Mouse (Mus musculus) spleen, adult 2 months (tissue): ENCODE results near the gene Myo10. TPM values are rescaled to one million over a fixed set of nuclear protein-coding genes. Genes with fewer than 3 reads are reported as not detected.

Experiments
- DNase-seq, 2 experiments: peaks; one replicate each; pipeline versions ENCODE4 v3.0.0 to v3.0.0-alpha.2; 2012 to 2021; ENCODE audit warnings: low spot score in 2 of 2, low read depth in 1 of 2
- H3K27ac ChIP-seq: fragments of 200-500 bp; 2 replicates; pipeline ENCODE4 v1.5.1; 2012; ENCODE audit warnings: low read length, inconsistent platforms; ENCODE audit not compliant: insufficient read depth
- H3K27me3 ChIP-seq: fragments of 200-500 bp; 2 replicates; pipeline ENCODE4 v1.6.1; 2012; ENCODE audit warnings: mild to moderate bottlenecking, moderate library complexity, low read length, inconsistent platforms; ENCODE audit not compliant: control insufficient read depth, insufficient read depth
- H3K36me3 ChIP-seq: fragments of 200-500 bp; 2 replicates; pipeline ENCODE4 v1.6.1; 2012; ENCODE audit warnings: mild to moderate bottlenecking, low read length, inconsistent platforms; ENCODE audit not compliant: control insufficient read depth, insufficient read depth
- H3K4me1 ChIP-seq: fragments of 200-500 bp; 2 replicates; pipeline ENCODE4 v1.6.1; 2011; ENCODE audit warnings: inconsistent platforms; ENCODE audit not compliant: control insufficient read depth, insufficient read depth, insufficient read length
- H3K4me3 ChIP-seq: fragments of 200-500 bp; 2 replicates; pipeline ENCODE4 v1.5.1; 2011; ENCODE audit warnings: mild to moderate bottlenecking, inconsistent platforms; ENCODE audit not compliant: insufficient read depth, insufficient read length; ENCODE audit errors: extremely low read depth
- CTCF ChIP-seq: fragments of 200-500 bp; IDR thresholded peaks from 2 replicates; pipeline ENCODE4 v1.5.1; 2011; ENCODE audit warnings: mild to moderate bottlenecking, inconsistent platforms; ENCODE audit not compliant: insufficient read depth, insufficient read length, insufficient replicate concordance; ENCODE audit errors: extremely low read depth
- POLR2A ChIP-seq: fragments of 200-500 bp; IDR thresholded peaks from 2 replicates; pipeline ENCODE4 v1.6.1; 2011; ENCODE audit warnings: low read depth, low read length, inconsistent platforms
- WGBS: fragments of 180-500 bp; shearing (Covaris S2); methylation state at CpG from one replicate; pipeline ENCODE4 v1.1.7; 2018; 5-methylcytosine and 5-hydroxymethylcytosine counted together
- polyA plus RNA-seq: library from polyadenylated mRNA; depleted of rRNA; stranded (reverse); fragments of >200 nt; gene quantifications from 2 replicates; pipeline ENCODE4 v1.2.3, GENCODE M21; 2012

Myo10 gene
- polyA plus RNA-seq, 1 experiment = 14.6 TPM

- no peak for DNase-seq
- Histone ChIP-seq H3K27me3 (no peaks in the 10 kb centered on the region), H3K36me3 (no peaks in the 10 kb centered on the region), H3K27ac (0 out of 2 replicates have a peak overlapping the region, but pooled peaks have one; percentile 26), H3K4me3 (no peak overlapping the region), H3K4me1 (no peaks in the 10 kb centered on the region)
- no peak for TF ChIP-seq POLR2A
- TF ChIP-seq CTCF = no peak
- 88% methylated on average over 19 of the region's 19 CpGs for WGBS
These were observed 84.7 kb downstream of the Myo10 start for GRCm38 (mm10) chr15:25706874-25707554.

- H3K4me3 ChIP-seq = no peak overlapping the region
- H3K27ac ChIP-seq = no peak overlapping the region
- WGBS = 92% methylated on average over 1 of the region's 1 CpGs
- no peaks in the 10 kb centered on the region for H3K36me3 ChIP-seq
- H3K4me1 ChIP-seq = no peaks in the 10 kb centered on the region
- no peaks in the 10 kb centered on the region for H3K27me3 ChIP-seq
- TF ChIP-seq CTCF (no peak), POLR2A (no peak)
- no peak for DNase-seq
These were observed 85.6 kb downstream of the Myo10 start for GRCm38 (mm10) chr15:25707891-25708290.

- WGBS = 92% methylated on average over 10 of the region's 10 CpGs
- Histone ChIP-seq H3K36me3 (no peaks in the 10 kb centered on the region), H3K4me3 (no peak overlapping the region), H3K27ac (no peak overlapping the region), H3K27me3 (no peaks in the 10 kb centered on the region), H3K4me1 (no peaks in the 10 kb centered on the region)
- TF ChIP-seq CTCF = no peak
- TF ChIP-seq POLR2A = no peak
- no peak for DNase-seq
These were observed 88.6 kb downstream of the Myo10 start for GRCm38 (mm10) chr15:25710876-25711275.

- Histone ChIP-seq H3K4me3 (no peak overlapping the region), H3K36me3 (no peaks in the 10 kb centered on the region), H3K27ac (no peak overlapping the region), H3K4me1 (no peaks in the 10 kb centered on the region), H3K27me3 (no peaks in the 10 kb centered on the region)
- 66% methylated on average over 4 of the region's 4 CpGs for WGBS
- TF ChIP-seq CTCF = no peak
- TF ChIP-seq POLR2A = no peak
- DNase-seq = no peak
These were observed 90.6 kb downstream of the Myo10 start for GRCm38 (mm10) chr15:25712877-25713276.

- no peak for TF ChIP-seq POLR2A
- no peak for TF ChIP-seq CTCF
- Histone ChIP-seq H3K4me1 (no peaks in the 10 kb centered on the region), H3K36me3 (no peaks in the 10 kb centered on the region), H3K27ac (no peak overlapping the region), H3K27me3 (no peaks in the 10 kb centered on the region), H3K4me3 (no peak overlapping the region)
- whole genome bisulfite sequencing = 94% methylated on average over 38 of the region's 38 CpGs
- no peak for DNase-seq
These were observed 91.4 kb downstream of the Myo10 start for GRCm38 (mm10) chr15:25713587-25714361.

GRCm38 (mm10) chr15:25715218-25715995, 93.1 kb downstream of the Myo10 start:
- Histone ChIP-seq H3K27me3 (no peaks in the 10 kb centered on the region), H3K36me3 (no peaks in the 10 kb centered on the region), H3K4me1 (no peaks in the 10 kb centered on the region), H3K27ac (no peak overlapping the region), H3K4me3 (no peak overlapping the region)
- no peak for TF ChIP-seq CTCF
- TF ChIP-seq POLR2A = no peak
- 84% methylated on average over 10 of the region's 10 CpGs for WGBS
- no peak for DNase-seq
